Mouse (Mus musculus) heart, postnatal 0 days (tissue): ENCODE data around the gene Tmed9.

Experiments
- CTCF ChIP-seq: IDR thresholded peaks from 2 replicates; pipeline ENCODE4 v1.5.1; 2016; ENCODE audit warnings: antibody characterized with exemption, control low read depth, low read depth
- EP300 ChIP-seq: IDR thresholded peaks from 2 replicates; pipeline ENCODE4 v1.6.1; 2016; ENCODE audit warnings: antibody characterized with exemption, low read depth

GRCm38 (mm10) chr13:55619328-55619727 is 45.8 kb downstream of the Tmed9 start:
- no peak for TF ChIP-seq CTCF
- TF ChIP-seq EP300, result no peak
